Mouse (Mus musculus) adrenal gland, postnatal 14 days (tissue): Measurements from ENCODE around the gene Fastkd3. TPM values are rescaled to one million over a fixed set of nuclear protein-coding genes. Genes with fewer than 3 reads are reported as not detected.

ENCODE experiments used
- DNase-seq: peaks from one replicate; pipeline ENCODE4 v3.0.0; 2021; ENCODE audit warnings: mixed read lengths
- total RNA-seq: library from RNA; stranded (reverse); gene quantifications from 2 replicates; pipeline ENCODE4 v1.2.3, GENCODE M21; 2021

Gene Fastkd3
- total RNA-seq, 1 experiment from 2014 or later = 17.2 TPM

- DNase-seq = no peak
Observed at GRCm38 (mm10) chr13:68607652-68608405, 25.8 kb downstream of the Fastkd3 start.

DNA sequence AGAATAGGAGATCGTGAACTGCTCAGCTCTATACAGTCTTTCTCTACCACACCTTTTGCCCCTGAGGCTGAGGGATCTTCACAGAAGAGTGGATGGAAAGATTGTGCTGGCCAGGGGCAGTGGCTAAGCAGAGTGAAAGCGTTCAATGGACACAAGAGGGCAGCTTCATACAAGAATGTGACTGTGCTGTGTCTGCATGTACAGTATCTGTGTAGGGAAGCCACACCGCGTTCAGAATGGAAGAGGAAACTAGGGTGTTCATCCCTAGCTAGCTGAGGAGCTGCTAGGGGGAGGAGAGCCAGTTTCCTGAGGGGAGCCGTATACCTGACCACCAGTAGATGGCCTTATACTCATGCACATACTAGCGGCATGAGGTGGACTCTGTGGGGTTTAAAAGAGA lies 40.8 kb downstream of the Fastkd3 start:
- no peak for DNase-seq

GRCm38 (mm10) chr13:68627041-68627440 lies 45.0 kb downstream of the Fastkd3 start:
- DNase-seq = no peak

Other genes starting within 250 kb of the Fastkd3 start
- 18.6 and 22.5 TPM in 2 replicates for gene Mtrr, start 85 bp upstream of the Fastkd3 start, total RNA-seq
- gene 1700001L19Rik, start 15.2 kb downstream of the Fastkd3 start, total RNA-seq = 0.52 TPM in 1 of 2 replicates, not detected in the other